Mouse (Mus musculus) urinary bladder, postnatal 0 days (tissue): ENCODE results near the gene Serpinb6b. TPM values are rescaled to one million over a fixed set of nuclear protein-coding genes. Genes with fewer than 3 reads are reported as not detected.

Experiments
- polyA plus RNA-seq: library from polyadenylated mRNA; unstranded; fragments of >200 nt; fragmentation: Nextera tagmentation; extraction: Ambion mirVana; gene quantifications from 2 replicates; pipeline ENCODE4 v1.2.1, GENCODE M21; 2015

The Serpinb6b gene
- 44.0 and 44.5 TPM in 2 replicates for polyA plus RNA-seq

GRCm38 (mm10) chr13:32964989-32965811 is at the start of gene Serpinb6b:
Gene Serpinb6b, plus strand, starts transcription at chr13:32965209.

GRCm38 (mm10) chr13:33002950-33003349 is 37.9 kb downstream of the Serpinb6b start, which contains the start of gene Serpinb9:
Gene Serpinb9, plus strand, starts transcription at chr13:33003250.

GRCm38 (mm10) chr13:33027244-33027643 is 62.2 kb downstream of the Serpinb6b start, which contains the start of gene Serpinb9b:
Gene Serpinb9b, plus strand, starts transcription at chr13:33027416.

Other genes starting within 250 kb of the Serpinb6b start
- gene Mylk4, start 181.3 kb upstream of the Serpinb6b start, polyA plus RNA-seq: 0.07 TPM in 1 of 2 replicates, not detected in the other
- 12.5 and 14.3 TPM in 2 replicates for gene Wrnip1, start 163.2 kb upstream of the Serpinb6b start, polyA plus RNA-seq
- gene D930007J09Rik, start 162.4 kb upstream of the Serpinb6b start, polyA plus RNA-seq: not detected in 2 replicates
- 50.3 and 57.8 TPM in 2 replicates for gene Serpinb1a, start 114.0 kb upstream of the Serpinb6b start, polyA plus RNA-seq
- gene Serpinb1c, start 67.0 kb upstream of the Serpinb6b start, polyA plus RNA-seq: 0.22 and 0.31 TPM in 2 replicates
- 15.2 and 15.3 TPM in 2 replicates for gene Serpinb9, start 38.0 kb downstream of the Serpinb6b start, polyA plus RNA-seq
- gene Serpinb9b, start 62.2 kb downstream of the Serpinb6b start, polyA plus RNA-seq: 1.7 and 2.3 TPM in 2 replicates
- gene Serpinb1b, start 113.4 kb downstream of the Serpinb6b start, polyA plus RNA-seq: 0.29 TPM in 1 of 2 replicates, not detected in the other
- gene Serpinb9c, start 194.5 kb downstream of the Serpinb6b start, polyA plus RNA-seq: not detected in 2 replicates
- not detected in 2 replicates for gene Serpinb9d, start 227.8 kb downstream of the Serpinb6b start, polyA plus RNA-seq